ENCODE assay signal across 8 mouse cellular contexts in genomic region chr16:18877386-18878090, GRCm38 (mm10). TPM values are rescaled to one million over a fixed set of nuclear protein-coding genes. Genes with fewer than 3 reads are reported as not detected.
DNase-seq lines count a peak whose midpoint lies in the region; ATAC-seq and TF ChIP-seq lines count a peak whose summit lies in the region.

No protein-coding gene starts in this region.

- no peaks in the 10 kb centered on the region for H3K27me3 ChIP-seq in heart, embryonic 15.5 days
- no peaks in the 10 kb centered on the region for H3K27me3 ChIP-seq in liver, embryonic 15.5 days
- no peaks in the 10 kb centered on the region for H3K27me3 ChIP-seq in testis, adult 2 months (ENCODE audit: control insufficient read depth, insufficient read depth, low read length)

- peak overlapping the region; percentile 99 for H3K27ac ChIP-seq in bone marrow, adult 2 months (ENCODE audit: control insufficient read depth, insufficient read depth, low read depth, low read length, poor library complexity)
- H3K27ac ChIP-seq in heart, embryonic 15.5 days = peak overlapping the region; percentile 93
- peak overlapping the region; percentile 99 for H3K27ac ChIP-seq in liver, embryonic 15.5 days (replicated peaks)
- peak overlapping the region; percentile 65 for H3K27ac ChIP-seq in testis, adult 2 months (ENCODE audit: control insufficient read depth, insufficient read depth, low read depth, low read length)

- no peaks in the 10 kb centered on the region; the same call in 1 of the 2 replicates for H3K4me1 ChIP-seq in bone marrow, adult 2 months (ENCODE audit: control insufficient read depth, insufficient read depth, low read length)
- peaks cover 18% of the 10 kb centered on the region for H3K4me1 ChIP-seq in heart, embryonic 15.5 days (replicated peaks)
- peaks cover 43% of the 10 kb centered on the region for H3K4me1 ChIP-seq in liver, embryonic 15.5 days (replicated peaks)
- H3K4me1 ChIP-seq in testis, adult 2 months (ENCODE audit: control insufficient read depth, insufficient read depth, low read length) = peaks cover 6% of the 10 kb centered on the region

- peak; percentile 71 for DNase-seq in kidney, postnatal 14 days
- DNase-seq in neural tube, embryonic 10.5 days (ENCODE audit: extremely low spot score, low spot score) = peak; percentile 79

- peak overlapping the region; percentile 94 for H3K9ac ChIP-seq in heart, embryonic 15.5 days
- peak overlapping the region; percentile 85 for H3K9ac ChIP-seq in liver, embryonic 15.5 days

- TF ChIP-seq CTCF in bone marrow, adult 2 months (IDR thresholded peaks at IDR 0.05; ENCODE audit: control insufficient read depth, insufficient read depth, low read length) = peak; percentile 36; the same call in 1 of the 2 replicates
- TF ChIP-seq CTCF in testis, adult 2 months (IDR thresholded peaks at IDR 0.05; ENCODE audit: control insufficient read depth, insufficient read depth, insufficient replicate concordance, low read depth, low read length) = no peak

- no peaks in the 10 kb centered on the region for H3K9me3 ChIP-seq in heart, embryonic 15.5 days (replicated peaks)
- H3K9me3 ChIP-seq in liver, embryonic 15.5 days (replicated peaks) = no peaks in the 10 kb centered on the region

- peak overlapping the region; percentile 93 for H3K4me2 ChIP-seq in heart, embryonic 15.5 days
- H3K4me2 ChIP-seq in liver, embryonic 15.5 days = peak overlapping the region; percentile 93

- no peak for TF ChIP-seq POLR2A in bone marrow, adult 2 months (IDR thresholded peaks at IDR 0.05; ENCODE audit: borderline replicate concordance, control insufficient read depth, low read depth, low read length)
- TF ChIP-seq POLR2A in testis, adult 2 months (IDR thresholded peaks at IDR 0.05; ENCODE audit: control insufficient read depth, low read depth, low read length) = no peak

- under 1% methylated on average over 43 of the region's 43 CpGs for WGBS in bone marrow, adult 2 months
- under 1% methylated on average over 40 of the region's 43 CpGs for whole genome bisulfite sequencing in heart, embryonic 15.5 days
- under 1% methylated on average over 43 of the region's 43 CpGs for WGBS in liver, embryonic 15.5 days (ENCODE audit: insufficient replicate concordance)

- ATAC-seq in CD4-positive, CD25-positive, alpha-beta regulatory T cell, adult 4 months = peak; percentile 42
- peak; percentile 52 for ATAC-seq in erythroid progenitor cell, adult 5-6 weeks (replicated peaks; ENCODE audit: low FRiP score, poor library complexity, severe bottlenecking)
- ATAC-seq in heart, embryonic 15.5 days (replicated peaks; ENCODE audit: insufficient number of reproducible peaks, insufficient read depth, low FRiP score, low read depth) = peak; percentile 3; the same call in 1 of the 2 replicates
- peak; percentile 12 for ATAC-seq in liver, embryonic 15.5 days (ENCODE audit: insufficient read depth)

- H3K4me3 ChIP-seq in bone marrow, adult 2 months (replicated peaks; ENCODE audit: control insufficient read depth, low read depth, low read length) = peak overlapping the region; percentile 99
- H3K4me3 ChIP-seq in heart, embryonic 15.5 days = peak overlapping the region; percentile 98
- H3K4me3 ChIP-seq in liver, embryonic 15.5 days (replicated peaks) = peak overlapping the region; percentile 93
- H3K4me3 ChIP-seq in testis, adult 2 months (ENCODE audit: control insufficient read depth, low read depth, low read length) = peak overlapping the region; percentile 95

- H3K36me3 ChIP-seq in heart, embryonic 15.5 days = peaks cover 24% of the 10 kb centered on the region
- peaks cover 38% of the 10 kb centered on the region for H3K36me3 ChIP-seq in liver, embryonic 15.5 days (replicated peaks)
- no peaks in the 10 kb centered on the region; the same call in 1 of the 2 replicates for H3K36me3 ChIP-seq in testis, adult 2 months (ENCODE audit: control insufficient read depth, insufficient read depth, low read length)

RNA-seq across cellular contexts. Expression of gene Hira, which starts 0.7 kb away (rescaled TPM):
- polyA plus RNA-seq in CD4-positive, CD25-positive, alpha-beta regulatory T cell, adult 4 months (2017; shearing (Covaris generic)) = 10 to 100 TPM in 1 of 2 experiments, 1 to 10 TPM in 1; 8.5 to 11.4 TPM
- 13.7 and 30.9 TPM in 2 replicates for polyA plus RNA-seq in bone marrow, adult 2 months (2011; ENCODE audit: insufficient read depth, insufficient read length, low replicate concordance, missing spikeins)
- 66.2 and 71.7 TPM in 2 replicates for total RNA-seq in erythroid progenitor cell, adult 5-6 weeks (2015; ENCODE audit: low replicate concordance)
- 18.5 and 36.7 TPM in 2 replicates for total RNA-seq in erythroid progenitor cell, adult 5-6 weeks (2017; ENCODE audit: low replicate concordance)
- polyA plus RNA-seq in heart, embryonic 15.5 days (2015; fragmentation: Nextera tagmentation; extraction: Ambion mirVana) = 9.5 TPM in 2 replicates
- polyA plus RNA-seq in liver, embryonic 15.5 days (2015; fragmentation: Nextera tagmentation; extraction: Ambion mirVana) = 5.4 and 6.7 TPM in 2 replicates
- 15.0 and 16.5 TPM in 2 replicates for polyA plus RNA-seq in testis, adult 2 months (2012; rRNA removed)

RNA-seq across cellular contexts. Expression of gene Mrpl40, which starts 0.9 kb away (rescaled TPM):
- 10 to 100 TPM; 76.9 to 86.3 TPM for polyA plus RNA-seq in CD4-positive, CD25-positive, alpha-beta regulatory T cell, adult 4 months (2017; shearing (Covaris generic))
- polyA plus RNA-seq in bone marrow, adult 2 months (2011; ENCODE audit: insufficient read depth, insufficient read length, low replicate concordance, missing spikeins) = 23.8 and 52.7 TPM in 2 replicates
- 55.1 and 86.4 TPM in 2 replicates for total RNA-seq in erythroid progenitor cell, adult 5-6 weeks (2015; ENCODE audit: low replicate concordance)
- total RNA-seq in erythroid progenitor cell, adult 5-6 weeks (2017; ENCODE audit: low replicate concordance) = 34.3 and 39.0 TPM in 2 replicates
- 84.6 and 89.3 TPM in 2 replicates for polyA plus RNA-seq in heart, embryonic 15.5 days (2015; fragmentation: Nextera tagmentation; extraction: Ambion mirVana)
- 52.6 and 57.8 TPM in 2 replicates for polyA plus RNA-seq in liver, embryonic 15.5 days (2015; fragmentation: Nextera tagmentation; extraction: Ambion mirVana)
- polyA plus RNA-seq in testis, adult 2 months (2012; rRNA removed) = 12.4 and 13.9 TPM in 2 replicates

RNA-seq across cellular contexts. Expression of gene Gm28539, which starts 41.2 kb away (rescaled TPM):
- polyA plus RNA-seq in CD4-positive, CD25-positive, alpha-beta regulatory T cell, adult 4 months (2017; shearing (Covaris generic)) = not detected
- not detected in 2 replicates for polyA plus RNA-seq in bone marrow, adult 2 months (2011; ENCODE audit: insufficient read depth, insufficient read length, low replicate concordance, missing spikeins)
- not detected in 2 replicates for total RNA-seq in erythroid progenitor cell, adult 5-6 weeks (2015; ENCODE audit: low replicate concordance)
- 15.7 TPM in 1 of 2 replicates, not detected in the other for total RNA-seq in erythroid progenitor cell, adult 5-6 weeks (2017; ENCODE audit: low replicate concordance)
- not detected in 2 replicates for polyA plus RNA-seq in heart, embryonic 15.5 days (2015; fragmentation: Nextera tagmentation; extraction: Ambion mirVana)
- polyA plus RNA-seq in liver, embryonic 15.5 days (2015; fragmentation: Nextera tagmentation; extraction: Ambion mirVana) = not detected in 2 replicates
- not detected in 2 replicates for polyA plus RNA-seq in testis, adult 2 months (2012; rRNA removed)

RNA-seq across cellular contexts. Expression of gene 2510002D24Rik, which starts 41.2 kb away (rescaled TPM):
- polyA plus RNA-seq in CD4-positive, CD25-positive, alpha-beta regulatory T cell, adult 4 months (2017; shearing (Covaris generic)) = 10 to 100 TPM; 85.2 to 98.8 TPM
- polyA plus RNA-seq in bone marrow, adult 2 months (2011; ENCODE audit: insufficient read depth, insufficient read length, low replicate concordance, missing spikeins) = 16.0 and 24.6 TPM in 2 replicates
- total RNA-seq in erythroid progenitor cell, adult 5-6 weeks (2015; ENCODE audit: low replicate concordance) = 5.4 and 7.5 TPM in 2 replicates
- total RNA-seq in erythroid progenitor cell, adult 5-6 weeks (2017; ENCODE audit: low replicate concordance) = 3.9 TPM in 2 replicates
- polyA plus RNA-seq in heart, embryonic 15.5 days (2015; fragmentation: Nextera tagmentation; extraction: Ambion mirVana) = 32.0 and 36.3 TPM in 2 replicates
- 19.1 and 19.9 TPM in 2 replicates for polyA plus RNA-seq in liver, embryonic 15.5 days (2015; fragmentation: Nextera tagmentation; extraction: Ambion mirVana)
- polyA plus RNA-seq in testis, adult 2 months (2012; rRNA removed) = 7.0 and 7.5 TPM in 2 replicates

Comparison
In these comparisons a context has a peak if more than half of its experiments do, and no peak if none do; other contexts are left out.
1. Peak in every context shown above with its lines: DNase-seq, ATAC-seq, H3K4me3 ChIP-seq and H3K27ac ChIP-seq.